Mouse (Mus musculus): ENCODE data around the gene Noxred1. TPM values are rescaled to one million over a fixed set of nuclear protein-coding genes. Genes with fewer than 3 reads are reported as not detected.

Gene Noxred1
- polyA plus RNA-seq (2011; ENCODE audit: insufficient read depth, insufficient read length, low read depth, missing spikeins), result 4.8 and 6.1 TPM in 2 replicates

GRCm38 (mm10) chr12:87238632-87239031 is at the start of gene Noxred1:
Noxred1 (minus strand) TSS chr12:87238732.
- Histone ChIP-seq H3K27ac (ENCODE audit: insufficient read depth, low read length) (no peak within 1 kb of the TSS), H3K4me1 (ENCODE audit: control insufficient read depth, insufficient read depth, low read length) (no peaks in the 10 kb centered on the region), H3K9ac (ENCODE audit: low read depth, poor library complexity, severe bottlenecking) (no peak within 1 kb of the TSS), H3K27me3 (ENCODE audit: control insufficient read depth, insufficient read depth, low read length, poor library complexity, severe bottlenecking) (no peaks in the 10 kb centered on the region), H3K4me3 (ENCODE audit: low read depth, low read length) (no peak within 1 kb of the TSS), H3K36me3 (ENCODE audit: control insufficient read depth, insufficient read depth, low read length, poor library complexity, severe bottlenecking) (peaks cover 19% of the 10 kb centered on the region), H3K9me3 (replicated peaks; ENCODE audit: control insufficient read depth, insufficient read depth, low read length, poor library complexity, severe bottlenecking) (no peaks in the 10 kb centered on the region; the same call in 1 of the 2 replicates)
- TF ChIP-seq POLR2A (IDR thresholded peaks at IDR 0.05; ENCODE audit: insufficient read depth, low read length) (no peak), EP300 (IDR thresholded peaks at IDR 0.05; ENCODE audit: insufficient read depth, low read depth, low read length) (no peak), CTCF (IDR thresholded peaks at IDR 0.05; ENCODE audit: low read depth, low read length) (no peak)

- Histone ChIP-seq H3K36me3 (ENCODE audit: control insufficient read depth, insufficient read depth, low read length, poor library complexity, severe bottlenecking) (no peaks in the 10 kb centered on the region), H3K27me3 (ENCODE audit: control insufficient read depth, insufficient read depth, low read length, poor library complexity, severe bottlenecking) (no peaks in the 10 kb centered on the region), H3K9ac (ENCODE audit: low read depth, poor library complexity, severe bottlenecking) (no peak overlapping the region), H3K4me1 (ENCODE audit: control insufficient read depth, insufficient read depth, low read length) (peaks cover 4% of the 10 kb centered on the region), H3K9me3 (replicated peaks; ENCODE audit: control insufficient read depth, insufficient read depth, low read length, poor library complexity, severe bottlenecking) (no peaks in the 10 kb centered on the region), H3K4me3 (ENCODE audit: low read depth, low read length) (no peak overlapping the region), H3K27ac (ENCODE audit: insufficient read depth, low read length) (no peak overlapping the region)
- TF ChIP-seq POLR2A (IDR thresholded peaks at IDR 0.05; ENCODE audit: insufficient read depth, low read length) (no peak), CTCF (IDR thresholded peaks at IDR 0.05; ENCODE audit: low read depth, low read length) (no peak), EP300 (IDR thresholded peaks at IDR 0.05; ENCODE audit: insufficient read depth, low read depth, low read length) (no peak)
Measured at GRCm38 (mm10) chr12:87284726-87285125, 46.2 kb upstream of the Noxred1 start.

GRCm38 (mm10) chr12:87284268-87284667 is 45.7 kb upstream of the Noxred1 start:
- Histone ChIP-seq H3K9me3 (replicated peaks; ENCODE audit: control insufficient read depth, insufficient read depth, low read length, poor library complexity, severe bottlenecking) (no peaks in the 10 kb centered on the region), H3K36me3 (ENCODE audit: control insufficient read depth, insufficient read depth, low read length, poor library complexity, severe bottlenecking) (no peaks in the 10 kb centered on the region), H3K9ac (ENCODE audit: low read depth, poor library complexity, severe bottlenecking) (no peak overlapping the region), H3K27ac (ENCODE audit: insufficient read depth, low read length) (no peak overlapping the region), H3K27me3 (ENCODE audit: control insufficient read depth, insufficient read depth, low read length, poor library complexity, severe bottlenecking) (no peaks in the 10 kb centered on the region), H3K4me3 (ENCODE audit: low read depth, low read length) (no peak overlapping the region), H3K4me1 (ENCODE audit: control insufficient read depth, insufficient read depth, low read length) (peaks cover 4% of the 10 kb centered on the region)
- no peak for TF ChIP-seq POLR2A (IDR thresholded peaks at IDR 0.05; ENCODE audit: insufficient read depth, low read length)
- TF ChIP-seq CTCF (IDR thresholded peaks at IDR 0.05; ENCODE audit: low read depth, low read length), result no peak
- TF ChIP-seq EP300 (IDR thresholded peaks at IDR 0.05; ENCODE audit: insufficient read depth, low read depth, low read length), result no peak

- no peaks in the 10 kb centered on the region for H3K27me3 ChIP-seq (ENCODE audit: control insufficient read depth, insufficient read depth, low read length, poor library complexity, severe bottlenecking)
- TF ChIP-seq EP300 (IDR thresholded peaks at IDR 0.05; ENCODE audit: insufficient read depth, low read depth, low read length) (peak; percentile 52; the same call in 1 of the 2 replicates), CTCF (IDR thresholded peaks at IDR 0.05; ENCODE audit: low read depth, low read length) (no peak), POLR2A (IDR thresholded peaks at IDR 0.05; ENCODE audit: insufficient read depth, low read length) (no peak)
Measured at GRCm38 (mm10) chr12:87283706-87284105, 45.2 kb upstream of the Noxred1 start.

GRCm38 (mm10) chr12:87282743-87283142 is 44.2 kb upstream of the Noxred1 start:
- Histone ChIP-seq H3K9me3 (replicated peaks; ENCODE audit: control insufficient read depth, insufficient read depth, low read length, poor library complexity, severe bottlenecking) (no peaks in the 10 kb centered on the region), H3K4me3 (ENCODE audit: low read depth, low read length) (peak overlapping the region; percentile 14), H3K4me1 (ENCODE audit: control insufficient read depth, insufficient read depth, low read length) (peaks cover 4% of the 10 kb centered on the region), H3K27me3 (ENCODE audit: control insufficient read depth, insufficient read depth, low read length, poor library complexity, severe bottlenecking) (no peaks in the 10 kb centered on the region), H3K36me3 (ENCODE audit: control insufficient read depth, insufficient read depth, low read length, poor library complexity, severe bottlenecking) (no peaks in the 10 kb centered on the region), H3K9ac (ENCODE audit: low read depth, poor library complexity, severe bottlenecking) (no peak overlapping the region), H3K27ac (ENCODE audit: insufficient read depth, low read length) (no peak overlapping the region)
- TF ChIP-seq POLR2A (IDR thresholded peaks at IDR 0.05; ENCODE audit: insufficient read depth, low read length) (no peak), CTCF (IDR thresholded peaks at IDR 0.05; ENCODE audit: low read depth, low read length) (no peak), EP300 (IDR thresholded peaks at IDR 0.05; ENCODE audit: insufficient read depth, low read depth, low read length) (no peak)

More at GRCm38 (mm10) chr12:87283706-87284105, 45.2 kb upstream of the Noxred1 start:
- no peak overlapping the region for H3K9ac ChIP-seq (ENCODE audit: low read depth, poor library complexity, severe bottlenecking)
- no peaks in the 10 kb centered on the region for H3K36me3 ChIP-seq (ENCODE audit: control insufficient read depth, insufficient read depth, low read length, poor library complexity, severe bottlenecking)
- H3K27ac ChIP-seq (ENCODE audit: insufficient read depth, low read length), result no peak overlapping the region
- no peaks in the 10 kb centered on the region for H3K9me3 ChIP-seq (replicated peaks; ENCODE audit: control insufficient read depth, insufficient read depth, low read length, poor library complexity, severe bottlenecking)
- H3K4me3 ChIP-seq (ENCODE audit: low read depth, low read length), result no peak overlapping the region
- peaks cover 4% of the 10 kb centered on the region for H3K4me1 ChIP-seq (ENCODE audit: control insufficient read depth, insufficient read depth, low read length)

- Histone ChIP-seq H3K36me3 (ENCODE audit: control insufficient read depth, insufficient read depth, low read length, poor library complexity, severe bottlenecking) (no peaks in the 10 kb centered on the region; the same call in 1 of the 2 replicates), H3K9ac (ENCODE audit: low read depth, poor library complexity, severe bottlenecking) (no peak overlapping the region), H3K27me3 (ENCODE audit: control insufficient read depth, insufficient read depth, low read length, poor library complexity, severe bottlenecking) (no peaks in the 10 kb centered on the region), H3K4me3 (ENCODE audit: low read depth, low read length) (no peak overlapping the region), H3K27ac (ENCODE audit: insufficient read depth, low read length) (no peak overlapping the region), H3K4me1 (ENCODE audit: control insufficient read depth, insufficient read depth, low read length) (peaks cover 4% of the 10 kb centered on the region), H3K9me3 (replicated peaks; ENCODE audit: control insufficient read depth, insufficient read depth, low read length, poor library complexity, severe bottlenecking) (no peaks in the 10 kb centered on the region)
- TF ChIP-seq POLR2A (IDR thresholded peaks at IDR 0.05; ENCODE audit: insufficient read depth, low read length) (no peak), EP300 (IDR thresholded peaks at IDR 0.05; ENCODE audit: insufficient read depth, low read depth, low read length) (no peak), CTCF (IDR thresholded peaks at IDR 0.05; ENCODE audit: low read depth, low read length) (no peak)
Measured at GRCm38 (mm10) chr12:87281766-87282165, 43.2 kb upstream of the Noxred1 start.

All from ES-Bruce4 (cell line).